Mouse (Mus musculus) C2C12 (cell line): Measurements from ENCODE around the gene Brd4.

Experiments
- CEBPB ChIP-seq: IDR thresholded peaks from one replicate; pipeline ENCODE4 v1.6.1; 2011; ENCODE audit warnings: low read depth, mild to moderate bottlenecking, control low read depth, moderate library complexity
- CTCF ChIP-seq: IDR thresholded peaks from one replicate; pipeline ENCODE4 v1.5.1; 2011; ENCODE audit not compliant: control insufficient read depth, insufficient read depth, insufficient read length
- FOSL1 ChIP-seq: IDR thresholded peaks from one replicate; pipeline ENCODE4 v1.8.0; 2011; ENCODE audit warnings: mild to moderate bottlenecking, low read length; ENCODE audit not compliant: poor library complexity, insufficient read depth, severe bottlenecking
- MYOD1 ChIP-seq: IDR thresholded peaks from one replicate; pipeline ENCODE4 v1.6.1; 2011; ENCODE audit warnings: low read depth; ENCODE audit not compliant: control insufficient read depth, insufficient read length
- USF1 ChIP-seq: IDR thresholded peaks from one replicate; pipeline ENCODE4 v1.6.1; 2011; ENCODE audit warnings: low read depth, mild to moderate bottlenecking, control low read depth, moderate library complexity

GRCm38 (mm10) chr17:32327501-32327900, 43.0 kb upstream of the Brd4 start:
- TF ChIP-seq CTCF, result no peak
- TF ChIP-seq FOSL1, result no peak
- no peak for TF ChIP-seq USF1
- TF ChIP-seq CEBPB, result no peak
- TF ChIP-seq MYOD1, result no peak
